Mouse (Mus musculus) testis, adult 2 months (tissue): ENCODE data around the gene Defb23. TPM values are rescaled to one million over a fixed set of nuclear protein-coding genes. Genes with fewer than 3 reads are reported as not detected.

ENCODE experiments used
- H3K27ac ChIP-seq: fragments of 200-500 bp; 2 replicates; pipeline ENCODE4 v1.5.1; 2012; ENCODE audit warnings: low read depth, low read length; ENCODE audit not compliant: control insufficient read depth, insufficient read depth
- H3K27me3 ChIP-seq: fragments of 200-500 bp; 2 replicates; pipeline ENCODE4 v1.6.1; 2012; ENCODE audit warnings: mild to moderate bottlenecking, low read length, moderate library complexity; ENCODE audit not compliant: control insufficient read depth, insufficient read depth
- H3K36me3 ChIP-seq: fragments of 200-500 bp; 2 replicates; pipeline ENCODE4 v1.6.1; 2012; ENCODE audit warnings: mild to moderate bottlenecking, low read length; ENCODE audit not compliant: control insufficient read depth, insufficient read depth
- H3K4me1 ChIP-seq: fragments of 200-500 bp; 2 replicates; pipeline ENCODE4 v1.6.1; 2012; ENCODE audit warnings: low read length; ENCODE audit not compliant: control insufficient read depth, insufficient read depth
- H3K4me3 ChIP-seq: fragments of 200-500 bp; 2 replicates; pipeline ENCODE4 v1.5.1; 2012; ENCODE audit warnings: low read depth, mild to moderate bottlenecking, low read length, moderate library complexity, mixed read lengths; ENCODE audit not compliant: control insufficient read depth
- CTCF ChIP-seq: fragments of 200-500 bp; IDR thresholded peaks from 2 replicates; pipeline ENCODE4 v1.5.1; 2012; ENCODE audit warnings: low read depth, mild to moderate bottlenecking, inconsistent platforms, low read length, moderate library complexity; ENCODE audit not compliant: control insufficient read depth, insufficient read depth, insufficient replicate concordance
- POLR2A ChIP-seq: fragments of 200-500 bp; IDR thresholded peaks from 2 replicates; pipeline ENCODE4 v1.6.1; 2012; ENCODE audit warnings: low read depth, mild to moderate bottlenecking, inconsistent platforms, low read length, moderate library complexity; ENCODE audit not compliant: control insufficient read depth
- polyA plus RNA-seq: library from polyadenylated mRNA; depleted of rRNA; stranded (reverse); fragments of >200 nt; gene quantifications from 2 replicates; pipeline ENCODE4 v1.2.3, GENCODE M21; 2012; rRNA removed

Defb23 gene
- polyA plus RNA-seq, 1 experiment = not detected

DNA sequence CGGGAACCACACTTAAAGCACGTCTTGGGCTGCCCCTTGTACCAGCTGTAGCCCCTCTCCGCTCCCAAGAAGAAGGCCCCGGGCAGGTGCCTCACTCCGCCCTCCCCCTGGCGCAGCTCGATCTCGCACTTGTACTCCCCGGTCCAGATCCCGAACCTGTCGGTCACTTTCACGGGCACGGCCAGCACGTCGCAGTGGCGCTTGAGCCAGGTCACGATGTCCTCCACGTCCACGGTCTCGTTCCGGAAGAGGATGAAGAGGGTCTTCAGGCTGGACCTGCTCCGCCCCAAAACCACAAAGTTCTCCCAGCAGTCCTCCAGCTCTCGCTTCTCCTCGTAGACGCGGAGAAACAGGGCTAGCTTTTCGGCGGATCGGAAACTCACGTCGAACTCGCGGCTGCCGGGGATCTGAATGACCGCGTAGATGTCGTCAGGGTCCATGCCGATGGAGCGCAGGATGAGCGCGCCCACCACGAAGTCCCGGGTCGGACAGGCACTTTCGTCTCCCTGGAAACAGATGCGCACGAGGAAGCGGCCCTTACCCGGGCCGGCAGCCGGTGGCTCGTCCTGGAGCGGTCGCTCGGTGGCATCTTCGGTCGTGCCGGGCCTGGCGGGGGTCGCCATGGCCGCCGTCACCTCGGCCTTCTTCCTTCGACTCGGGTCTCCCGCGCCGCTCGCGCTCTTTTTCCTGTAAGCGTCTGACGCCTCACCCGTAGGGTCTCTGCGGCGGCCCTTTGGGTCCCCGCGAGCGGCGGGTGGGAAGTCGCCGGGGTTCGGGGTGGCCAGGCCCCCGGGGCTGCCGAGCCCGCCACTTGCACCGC lies 50.4 kb downstream of the Defb23 start:
- H3K36me3 ChIP-seq = no peaks in the 10 kb centered on the region
- H3K27ac ChIP-seq = peak overlapping the region; percentile 75
- peaks cover 30% of the 10 kb centered on the region for H3K4me1 ChIP-seq
- H3K27me3 ChIP-seq = no peaks in the 10 kb centered on the region
- peak overlapping the region; percentile 78 for H3K4me3 ChIP-seq
- TF ChIP-seq CTCF = no peak
- TF ChIP-seq POLR2A = no peak; the same call in 1 of the 2 replicates

DNA sequence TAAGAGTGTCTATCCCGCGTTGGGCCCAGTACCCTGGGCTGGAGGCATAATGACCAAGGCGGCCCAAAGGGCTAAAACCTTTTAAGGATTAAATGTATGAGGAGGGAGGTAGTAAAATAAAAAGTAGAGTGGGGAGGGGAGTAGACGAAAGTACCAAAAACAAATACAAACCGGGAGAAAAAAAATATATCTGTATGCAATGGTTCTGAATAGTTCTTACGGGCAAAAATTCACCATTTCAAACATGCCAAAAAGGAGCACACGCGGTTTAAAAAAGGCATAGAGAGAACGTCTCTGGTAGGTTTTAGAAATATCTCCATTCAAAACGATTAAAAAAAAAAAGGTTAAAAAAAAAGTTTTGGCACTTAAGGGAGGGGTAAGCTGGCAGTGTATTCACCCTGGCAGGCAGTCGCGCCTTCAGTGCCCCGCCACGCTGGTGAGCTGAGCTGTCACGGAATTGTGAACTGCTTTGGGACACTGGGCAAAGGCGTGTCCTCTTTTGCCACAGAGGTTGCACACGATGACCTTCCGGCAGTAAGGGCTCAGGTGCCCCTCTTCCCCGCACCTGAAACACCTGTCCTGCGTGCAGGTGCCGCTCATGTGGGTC lies 51.2 kb downstream of the Defb23 start:
- Histone ChIP-seq H3K36me3 (no peaks in the 10 kb centered on the region), H3K27ac (peak overlapping the region; percentile 75; the same call in 1 of the 2 replicates), H3K4me1 (peaks cover 30% of the 10 kb centered on the region), H3K4me3 (peak overlapping the region; percentile 78), H3K27me3 (no peaks in the 10 kb centered on the region)
- TF ChIP-seq POLR2A (no peak; the same call in 1 of the 2 replicates), CTCF (no peak)

DNA sequence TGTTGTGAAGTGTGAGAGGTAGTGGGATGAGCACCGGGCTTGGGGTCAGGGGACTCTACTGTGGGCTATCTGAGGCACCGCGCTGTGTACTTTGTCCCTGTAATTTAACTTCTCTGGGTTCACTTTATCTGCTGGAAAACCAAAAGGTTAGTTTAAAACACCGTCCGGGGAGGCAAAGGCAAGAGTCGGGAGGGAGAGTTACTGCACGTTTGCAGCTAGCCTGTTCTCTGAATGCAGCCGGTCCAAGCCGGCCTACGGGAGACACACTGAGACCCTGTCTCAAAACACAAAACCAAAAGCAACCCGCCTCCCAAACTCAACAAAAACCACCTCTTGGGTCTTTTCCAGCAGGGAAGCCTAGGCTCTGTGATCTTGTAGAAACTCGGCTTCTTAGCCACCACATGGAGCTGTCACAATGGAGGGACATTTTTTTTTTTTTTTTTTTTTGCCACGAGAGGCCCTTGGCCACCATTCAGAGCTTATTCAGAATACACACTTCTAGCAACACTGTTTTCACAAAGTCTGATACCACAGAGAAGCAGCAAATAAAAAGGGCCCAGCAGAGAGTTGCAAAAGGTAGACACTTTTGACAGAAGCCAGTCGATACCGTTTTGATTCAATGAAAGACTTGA lies 51.8 kb downstream of the Defb23 start:
- Histone ChIP-seq H3K27me3 (no peaks in the 10 kb centered on the region), H3K4me1 (peaks cover 30% of the 10 kb centered on the region), H3K27ac (no peak overlapping the region), H3K4me3 (no peak overlapping the region), H3K36me3 (no peaks in the 10 kb centered on the region)
- TF ChIP-seq POLR2A (no peak), CTCF (no peak)

DNA sequence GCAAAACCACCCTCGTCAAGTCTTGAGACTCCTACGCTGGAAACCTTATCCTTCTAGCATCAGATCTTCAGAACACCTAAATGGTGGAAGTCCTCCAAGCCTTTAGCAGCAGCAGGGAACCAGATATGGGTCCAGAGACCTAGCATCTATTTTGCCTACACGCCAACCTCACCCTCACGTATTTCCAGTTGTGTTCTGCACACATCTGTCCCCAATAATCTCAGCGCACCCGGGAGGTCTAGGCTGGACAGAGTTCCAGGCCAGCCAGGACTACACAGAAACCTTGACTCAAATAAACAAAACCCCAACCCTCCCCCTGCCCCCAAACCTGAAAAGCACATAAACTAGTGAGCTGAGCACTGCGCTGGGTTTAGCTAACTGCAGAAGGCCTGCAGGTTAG lies 52.9 kb downstream of the Defb23 start:
- peak overlapping the region; percentile 59 for H3K27ac ChIP-seq
- H3K4me3 ChIP-seq = peak overlapping the region; percentile 19; the same call in 1 of the 2 replicates
- H3K36me3 ChIP-seq = no peaks in the 10 kb centered on the region
- H3K27me3 ChIP-seq = no peaks in the 10 kb centered on the region
- TF ChIP-seq CTCF (no peak), POLR2A (no peak)
- H3K4me1 ChIP-seq = peaks cover 37% of the 10 kb centered on the region

DNA sequence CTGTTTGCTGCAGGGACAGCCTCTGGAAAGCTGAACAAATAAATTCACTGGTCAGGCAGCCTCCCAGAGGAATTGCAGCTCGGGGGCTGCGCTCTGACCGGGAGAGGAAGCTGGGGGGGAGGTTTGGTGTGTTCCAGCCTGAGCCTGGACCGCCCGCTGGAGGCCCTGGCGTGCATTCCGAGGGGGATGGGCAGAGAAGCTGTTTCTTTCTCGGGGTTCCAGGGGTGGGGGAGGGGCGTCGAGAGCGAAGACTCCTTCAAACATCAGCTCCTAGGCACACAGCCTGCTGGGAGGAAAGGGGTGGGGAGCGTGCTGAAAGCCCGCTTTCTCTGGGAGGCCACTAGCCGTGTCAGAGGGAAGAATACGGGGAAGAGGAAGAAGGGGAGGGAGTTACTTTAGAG lies 53.4 kb downstream of the Defb23 start:
- Histone ChIP-seq H3K4me3 (peak overlapping the region; percentile 19), H3K27ac (peak overlapping the region; percentile 59), H3K4me1 (peaks cover 41% of the 10 kb centered on the region), H3K36me3 (no peaks in the 10 kb centered on the region), H3K27me3 (no peaks in the 10 kb centered on the region)
- TF ChIP-seq POLR2A = no peak

DNA sequence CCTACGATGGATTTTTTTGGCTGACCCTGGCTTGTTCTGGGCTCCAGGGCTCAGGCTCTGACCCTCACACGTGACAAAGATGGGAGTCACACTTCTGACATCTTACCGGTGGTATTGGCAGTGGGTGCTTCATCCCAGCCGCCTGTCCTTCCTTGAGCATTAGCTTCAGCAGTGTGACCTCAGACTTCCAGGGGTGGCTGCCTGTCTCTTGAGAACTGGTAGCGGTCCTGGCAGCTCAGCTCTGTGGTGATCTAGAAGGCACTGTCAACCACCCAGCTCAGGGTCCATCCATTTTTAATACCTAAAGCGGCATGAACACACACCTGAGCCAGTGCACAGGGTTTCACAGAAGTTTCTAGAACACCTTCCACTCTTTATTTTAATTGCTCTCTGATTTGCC lies 54.6 kb downstream of the Defb23 start:
- Histone ChIP-seq H3K27me3 (no peaks in the 10 kb centered on the region), H3K27ac (no peak overlapping the region), H3K4me3 (no peak overlapping the region), H3K36me3 (no peaks in the 10 kb centered on the region), H3K4me1 (peaks cover 40% of the 10 kb centered on the region)
- no peak for TF ChIP-seq POLR2A

Other genes with a start within 250 kb of the Defb23 start
- 7.2 and 10.3 TPM in 2 replicates for gene Csnk2a1, start 237.8 kb downstream of the Defb23 start, polyA plus RNA-seq
- gene Tbc1d20, start 170.8 kb downstream of the Defb23 start, polyA plus RNA-seq = 236 and 271 TPM in 2 replicates
- gene Rbck1, start 132.0 kb downstream of the Defb23 start, polyA plus RNA-seq = 72.2 and 76.2 TPM in 2 replicates
- 0.16 and 0.26 TPM in 2 replicates for gene Trib3, start 120.6 kb downstream of the Defb23 start, polyA plus RNA-seq
- 0.85 and 0.97 TPM in 2 replicates for gene Nrsn2, start 88.0 kb downstream of the Defb23 start, polyA plus RNA-seq
- gene Sox12, start 66.6 kb downstream of the Defb23 start, polyA plus RNA-seq = 5.9 and 6.2 TPM in 2 replicates
- gene Zcchc3, start 49.6 kb downstream of the Defb23 start, polyA plus RNA-seq = 2.5 and 2.8 TPM in 2 replicates
- gene 6820408C15Rik, start 49.0 kb downstream of the Defb23 start, polyA plus RNA-seq = 54.7 and 73.0 TPM in 2 replicates
- gene Defb20, start 12.4 kb upstream of the Defb23 start, polyA plus RNA-seq = 0.28 and 0.52 TPM in 2 replicates
- gene Defb22, start 25.5 kb upstream of the Defb23 start, polyA plus RNA-seq = 7.6 TPM in 1 of 2 replicates, not detected in the other
- gene Defb26, start 47.1 kb upstream of the Defb23 start, polyA plus RNA-seq = 4.3 TPM in 1 of 2 replicates, not detected in the other
- gene Defb28, start 53.6 kb upstream of the Defb23 start, polyA plus RNA-seq = 108 TPM in 1 of 2 replicates, not detected in the other
- not detected in 2 replicates for gene Defb29, start 75.5 kb upstream of the Defb23 start, polyA plus RNA-seq
- gene Gm17416, start 104.7 kb upstream of the Defb23 start, polyA plus RNA-seq = not detected in 2 replicates
- 4.1 and 4.5 TPM in 2 replicates for gene Defb21, start 108.1 kb upstream of the Defb23 start, polyA plus RNA-seq
- gene Defb19, start 115.7 kb upstream of the Defb23 start, polyA plus RNA-seq = 710 and 946 TPM in 2 replicates
- 16.3 and 25.5 TPM in 2 replicates for gene Defb45, start 134.8 kb upstream of the Defb23 start, polyA plus RNA-seq
- 125 and 129 TPM in 2 replicates for gene Defb36, start 139.7 kb upstream of the Defb23 start, polyA plus RNA-seq
- not detected in 2 replicates for gene Defb25, start 158.4 kb upstream of the Defb23 start, polyA plus RNA-seq
- gene Rem1, start 162.3 kb upstream of the Defb23 start, polyA plus RNA-seq = 1.2 and 1.7 TPM in 2 replicates
- 84.1 and 84.7 TPM in 2 replicates for gene H13, start 204.8 kb upstream of the Defb23 start, polyA plus RNA-seq
- gene Mcts2, start 222.4 kb upstream of the Defb23 start, polyA plus RNA-seq = 41.8 and 43.6 TPM in 2 replicates